Mouse (Mus musculus): ENCODE results near the gene Fam45a.
"Not testable (repeated sequence)": the region's sequence is repeated elsewhere in the genome, so short reads cannot be mapped to it uniquely, and the experiment has no call there.

The Fam45a gene

GRCm38 (mm10) chr19:60845731-60846130 is 34.3 kb downstream of the Fam45a start:
- no peak for DNase-seq (ENCODE audit: low spot score)

DNA sequence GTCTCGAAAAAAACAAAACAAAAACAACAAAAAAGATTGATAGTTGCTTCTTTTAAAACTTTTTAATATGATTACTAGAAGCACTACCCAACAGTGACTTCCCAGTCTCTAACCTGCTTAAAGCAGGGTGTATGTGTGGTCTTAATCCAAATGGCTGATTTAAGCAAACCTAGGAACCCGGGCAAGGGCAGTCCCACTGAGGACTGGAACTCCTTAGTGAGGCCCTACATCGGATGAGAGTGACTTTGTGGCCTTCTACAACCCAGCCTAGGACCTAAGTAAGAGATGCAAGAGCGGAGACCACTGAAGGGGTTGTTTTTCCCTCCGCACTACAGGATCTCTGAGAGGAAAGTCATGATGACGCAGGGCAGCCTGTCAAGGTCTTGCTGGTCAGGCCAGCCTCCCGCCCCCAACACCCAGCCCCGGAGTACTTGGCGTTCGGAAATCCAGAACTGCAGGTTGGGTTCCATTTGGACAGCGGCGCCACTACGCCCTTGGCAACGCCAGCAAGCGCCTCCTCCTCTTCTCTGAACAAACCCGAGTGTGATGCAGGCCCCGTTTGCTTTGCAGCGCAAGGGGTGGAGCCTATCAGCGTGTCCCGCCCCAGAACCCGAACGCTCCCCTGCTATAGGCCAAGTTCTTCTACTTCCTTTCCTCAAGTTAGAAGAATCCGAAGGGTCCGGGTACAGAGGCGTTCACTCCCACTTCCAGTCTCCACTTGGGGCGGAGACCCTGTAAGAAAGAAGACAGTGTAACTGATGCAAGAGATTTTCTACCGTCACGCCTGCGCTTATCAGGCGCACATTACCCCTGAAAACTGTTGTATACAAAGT is 49.7 kb downstream of the Fam45a start, which contains the start of gene Sfxn4:
TSS of gene Sfxn4 (minus strand) at position 612 of the 833 bp plus-strand sequence.
- peak; percentile 92 for DNase-seq (ENCODE audit: low spot score)

- DNase-seq (ENCODE audit: low spot score), result not testable (repeated sequence)
Observed at GRCm38 (mm10) chr19:60866169-60866568, 54.8 kb downstream of the Fam45a start.

DNA sequence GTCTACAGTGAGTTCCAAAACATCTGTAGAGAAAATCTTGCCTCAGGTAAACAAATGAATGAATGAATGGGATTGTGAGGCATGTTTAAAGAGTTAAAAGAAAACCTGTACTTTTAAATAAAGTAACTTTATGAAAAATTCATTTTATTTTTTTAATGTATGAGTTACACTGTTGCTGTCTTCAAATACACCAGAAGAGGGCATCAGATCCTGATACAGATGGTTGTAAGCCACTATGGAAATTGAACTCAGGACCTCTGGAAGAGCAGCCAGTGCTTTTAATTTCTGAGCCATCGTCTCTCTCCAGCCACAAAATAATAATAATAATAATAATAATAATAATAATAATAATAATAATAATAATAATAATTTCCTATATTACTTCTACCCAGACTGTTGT is 59.1 kb downstream of the Fam45a start:
- no peak for DNase-seq (ENCODE audit: low spot score)

GRCm38 (mm10) chr19:60871366-60871765 is 60.0 kb downstream of the Fam45a start:
- DNase-seq (ENCODE audit: low spot score), result no peak

- no peak for DNase-seq (ENCODE audit: low spot score)
Observed at GRCm38 (mm10) chr19:60872272-60872671, 60.9 kb downstream of the Fam45a start.

GRCm38 (mm10) chr19:60873501-60873900 is 62.1 kb downstream of the Fam45a start:
- DNase-seq (ENCODE audit: low spot score), result peak; percentile 79

- DNase-seq (ENCODE audit: low spot score), result peak; percentile 95
Observed at GRCm38 (mm10) chr19:60874064-60874694, 62.8 kb downstream of the Fam45a start, which contains the start of gene Prdx3. Prdx3 (minus strand) TSS chr19:60874556.

GRCm38 (mm10) chr19:60883129-60883528 is 71.7 kb downstream of the Fam45a start:
- no peak for DNase-seq (ENCODE audit: low spot score)
